Mouse (Mus musculus) C2C12 (cell line): ENCODE results near the gene Sfxn4. TPM values are rescaled to one million over a fixed set of nuclear protein-coding genes. Genes with fewer than 3 reads are reported as not detected.
A peak's percentile ranks its signal among the peaks of the same experiment; 100 is the strongest.

ENCODE experiments used
- H3K27me3 ChIP-seq: one replicate; pipeline ENCODE4 v1.6.1; 2011; ENCODE audit not compliant: control insufficient read depth, insufficient read depth, insufficient read length
- H3K36me3 ChIP-seq: one replicate; pipeline ENCODE4 v1.6.1; 2011; ENCODE audit not compliant: control insufficient read depth, insufficient read depth
- H3K4me3 ChIP-seq: one replicate; pipeline ENCODE4 v1.5.1; 2011; ENCODE audit warnings: mild to moderate bottlenecking, control low read depth; ENCODE audit not compliant: poor library complexity, insufficient read depth, severe bottlenecking
- H3K79me2 ChIP-seq: one replicate; pipeline ENCODE4 v1.6.1; 2011; ENCODE audit not compliant: control insufficient read depth, insufficient read depth
- H3K79me3 ChIP-seq: one replicate; pipeline ENCODE4 v1.6.1; 2011; ENCODE audit warnings: low read depth, control low read depth
- H3ac ChIP-seq: one replicate; pipeline ENCODE3; 2011; ENCODE audit warnings: low read depth; ENCODE audit not compliant: control insufficient read depth, insufficient read length
- CEBPB ChIP-seq: IDR thresholded peaks from one replicate; pipeline ENCODE4 v1.6.1; 2011; ENCODE audit warnings: low read depth, mild to moderate bottlenecking, control low read depth, moderate library complexity
- CTCF ChIP-seq: IDR thresholded peaks from one replicate; pipeline ENCODE4 v1.5.1; 2011; ENCODE audit not compliant: control insufficient read depth, insufficient read depth, insufficient read length
- FOSL1 ChIP-seq: IDR thresholded peaks from one replicate; pipeline ENCODE4 v1.8.0; 2011; ENCODE audit warnings: mild to moderate bottlenecking, low read length; ENCODE audit not compliant: poor library complexity, insufficient read depth, severe bottlenecking
- MAX ChIP-seq: IDR thresholded peaks from one replicate; pipeline ENCODE4 v1.6.1; 2011; ENCODE audit warnings: mild to moderate bottlenecking, control low read depth
- MYOD1 ChIP-seq: IDR thresholded peaks from one replicate; pipeline ENCODE4 v1.6.1; 2011; ENCODE audit warnings: low read depth; ENCODE audit not compliant: control insufficient read depth, insufficient read length
- MYOG ChIP-seq: IDR thresholded peaks from one replicate; pipeline ENCODE4 v1.6.1; 2011; ENCODE audit not compliant: control insufficient read depth, insufficient read length; ENCODE audit errors: extremely low read depth
- USF1 ChIP-seq: IDR thresholded peaks from one replicate; pipeline ENCODE4 v1.6.1; 2011; ENCODE audit warnings: low read depth, mild to moderate bottlenecking, control low read depth, moderate library complexity
- polyA plus RNA-seq: library from polyadenylated mRNA; unstranded; fragments of >200 nt; fragmentation: generic; extraction: Trizol; gene quantifications from one replicate; pipeline ENCODE4 v1.2.1, GENCODE M21; 2012; ENCODE audit warnings: missing spikeins

Gene Sfxn4
- polyA plus RNA-seq, 1 experiment, result 1.8 TPM

GRCm38 (mm10) chr19:60793170-60793707, 68.0 kb downstream of the Sfxn4 start:
- peaks cover 11% of the 10 kb centered on the region for H3K36me3 ChIP-seq
- TF ChIP-seq MAX (no peak), MYOG (no peak), MYOD1 (no peak), FOSL1 (no peak), CTCF (no peak), USF1 (no peak), CEBPB (no peak)
- no peak overlapping the region for H3K4me3 ChIP-seq

GRCm38 (mm10) chr19:60791164-60791563, 70.1 kb downstream of the Sfxn4 start:
- H3K79me2 ChIP-seq, result peaks cover 44% of the 10 kb centered on the region
- H3ac ChIP-seq, result peak overlapping the region; percentile 97
- no peaks in the 10 kb centered on the region for H3K27me3 ChIP-seq
- H3K36me3 ChIP-seq, result peaks cover 21% of the 10 kb centered on the region
- no peak for TF ChIP-seq CEBPB
- TF ChIP-seq USF1, result no peak
- no peak for TF ChIP-seq MAX
- no peak for TF ChIP-seq MYOG
- peaks cover 43% of the 10 kb centered on the region for H3K79me3 ChIP-seq
- peak overlapping the region; percentile 96 for H3K4me3 ChIP-seq

More at GRCm38 (mm10) chr19:60793170-60793707, 68.0 kb downstream of the Sfxn4 start:
- H3ac ChIP-seq, result no peak overlapping the region
- H3K79me3 ChIP-seq, result peaks cover 22% of the 10 kb centered on the region
- peaks cover 24% of the 10 kb centered on the region for H3K79me2 ChIP-seq
- no peaks in the 10 kb centered on the region for H3K27me3 ChIP-seq

- peaks cover 26% of the 10 kb centered on the region for H3K36me3 ChIP-seq
- peaks cover 48% of the 10 kb centered on the region for H3K79me3 ChIP-seq
- H3K79me2 ChIP-seq, result peaks cover 49% of the 10 kb centered on the region
- H3K27me3 ChIP-seq, result no peaks in the 10 kb centered on the region
- TF ChIP-seq CEBPB (no peak), USF1 (peak; percentile 79), MAX (peak; percentile 97)
- peak within 1 kb of the TSS; percentile 100 for H3ac ChIP-seq
- peak within 1 kb of the TSS; percentile 96 for H3K4me3 ChIP-seq
Observed at GRCm38 (mm10) chr19:60790551-60791161, 70.6 kb downstream of the Sfxn4 start, which contains the start of gene Eif3a. Eif3a (minus strand) TSS chr19:60790658.

GRCm38 (mm10) chr19:60789919-60790506, 71.3 kb downstream of the Sfxn4 start:
- TF ChIP-seq USF1 (no peak), FOSL1 (no peak), MYOD1 (no peak), MAX (no peak)
- H3K4me3 ChIP-seq, result peak overlapping the region; percentile 96
- peaks cover 56% of the 10 kb centered on the region for H3K79me2 ChIP-seq
- peaks cover 54% of the 10 kb centered on the region for H3K79me3 ChIP-seq
- H3ac ChIP-seq, result peak overlapping the region; percentile 100
- H3K36me3 ChIP-seq, result peaks cover 32% of the 10 kb centered on the region
- no peaks in the 10 kb centered on the region for H3K27me3 ChIP-seq

- TF ChIP-seq MAX (no peak), FOSL1 (no peak), MYOG (no peak), CEBPB (no peak), CTCF (no peak), MYOD1 (no peak), USF1 (no peak)
- H3ac ChIP-seq, result peak overlapping the region; percentile 69
- H3K27me3 ChIP-seq, result no peaks in the 10 kb centered on the region
- H3K79me2 ChIP-seq, result peaks cover 61% of the 10 kb centered on the region
- H3K36me3 ChIP-seq, result peaks cover 38% of the 10 kb centered on the region
- peaks cover 60% of the 10 kb centered on the region for H3K79me3 ChIP-seq
- H3K4me3 ChIP-seq, result peak overlapping the region; percentile 96
Observed at GRCm38 (mm10) chr19:60789452-60789851, 71.8 kb downstream of the Sfxn4 start.

- TF ChIP-seq USF1 (no peak), MYOD1 (no peak), CEBPB (no peak), CTCF (no peak), MAX (no peak), MYOG (no peak), FOSL1 (no peak)
- Histone ChIP-seq H3K79me3 (peaks cover 71% of the 10 kb centered on the region), H3K79me2 (peaks cover 72% of the 10 kb centered on the region), H3K36me3 (peaks cover 48% of the 10 kb centered on the region), H3K4me3 (peak overlapping the region; percentile 96), H3K27me3 (no peaks in the 10 kb centered on the region), H3ac (peak overlapping the region; percentile 73)
Observed at GRCm38 (mm10) chr19:60788214-60788960, 72.9 kb downstream of the Sfxn4 start.
